Mouse (Mus musculus): ENCODE results near the gene Idh2.
"Not testable (repeated sequence)": the region's sequence is repeated elsewhere in the genome, so short reads cannot be mapped to it uniquely, and the experiment has no call there.

The Idh2 gene

DNA sequence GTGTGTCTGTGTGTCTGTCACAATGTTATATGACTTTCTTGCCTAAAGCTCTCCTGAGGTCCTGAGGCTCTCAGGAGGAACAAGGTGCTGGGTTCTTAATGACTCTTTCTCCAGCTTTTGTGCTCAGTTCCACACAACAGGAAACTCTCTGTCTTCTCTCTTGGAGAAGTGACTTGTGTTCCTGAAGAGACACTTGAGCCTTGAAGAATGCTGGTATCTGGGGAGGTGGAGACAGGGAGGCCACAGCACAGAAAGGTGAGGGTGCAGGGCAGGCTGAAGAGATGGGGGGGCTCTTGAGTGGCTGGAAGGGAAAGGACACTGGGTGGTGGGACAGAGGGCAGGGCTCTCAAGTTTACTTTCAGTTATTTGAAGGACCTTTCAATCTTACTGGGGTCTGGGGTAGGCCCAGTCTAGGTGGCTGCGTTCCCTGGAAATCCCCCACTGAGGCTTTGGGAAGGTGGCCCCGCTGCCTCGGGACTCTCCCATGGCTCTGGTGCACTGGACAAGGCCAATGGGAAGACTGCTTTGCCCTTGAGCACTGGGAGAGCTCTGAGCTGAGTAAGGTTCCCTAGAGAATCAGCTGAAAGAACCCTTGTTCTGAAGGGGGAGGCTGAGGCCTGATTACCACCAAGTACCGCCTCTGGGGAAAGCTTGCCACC, 56.7 kb downstream of the Idh2 start:
- no peak for DNase-seq

DNA sequence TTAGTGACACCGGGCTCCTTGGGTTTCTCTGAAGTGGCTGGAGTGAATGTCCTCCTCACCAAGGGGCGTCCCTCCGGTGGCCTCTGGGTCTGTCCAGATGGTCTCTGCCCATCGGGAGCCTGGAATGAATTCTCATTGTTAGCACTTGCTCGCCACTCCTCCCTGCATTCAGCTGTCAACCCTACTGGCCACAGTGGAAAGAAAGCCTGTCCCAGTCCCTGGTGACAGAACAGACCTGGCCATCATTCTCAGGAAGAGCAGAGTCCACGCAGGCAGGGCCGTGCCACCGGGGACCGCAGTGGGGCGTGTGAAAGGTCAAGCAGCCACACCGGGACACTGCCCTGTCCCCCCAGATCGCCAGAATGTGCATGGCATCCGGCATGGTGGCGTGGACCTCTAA, 57.4 kb downstream of the Idh2 start:
- DNase-seq: peak; percentile 65

DNA sequence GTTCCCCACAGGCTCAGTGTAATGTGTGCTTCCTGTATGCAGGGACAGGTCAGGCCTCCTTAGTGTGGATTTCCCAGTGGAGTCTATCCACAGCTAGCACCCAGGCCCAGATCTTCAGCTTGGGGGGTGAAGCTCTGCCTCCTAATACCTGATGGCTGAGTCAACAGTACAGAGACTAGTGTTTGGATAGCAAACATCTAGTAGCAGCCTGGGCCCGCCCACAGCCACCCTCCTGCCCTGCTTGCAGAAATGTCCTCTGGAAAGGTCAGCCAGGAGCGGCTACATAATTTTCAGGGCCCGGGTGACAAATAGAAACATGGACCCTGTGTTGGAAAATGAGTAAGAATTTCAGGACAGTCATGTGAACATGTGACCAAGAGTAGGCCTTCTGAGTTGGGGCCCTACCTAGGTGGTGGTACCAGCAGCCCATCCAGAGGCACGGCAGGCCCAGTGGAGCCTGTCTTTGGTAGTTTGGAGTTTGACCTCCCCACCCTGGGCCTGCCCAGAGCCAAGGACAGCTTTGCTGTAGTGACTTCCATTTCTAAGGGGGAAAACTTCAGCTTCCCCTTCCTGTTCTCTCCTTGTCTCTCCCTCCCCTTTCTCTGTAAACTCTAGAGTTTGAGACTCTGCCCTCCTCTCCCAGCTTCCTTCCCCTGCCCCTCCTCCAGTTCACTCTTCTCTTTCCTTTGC, 58.0 kb downstream of the Idh2 start:
- DNase-seq: no peak

DNA sequence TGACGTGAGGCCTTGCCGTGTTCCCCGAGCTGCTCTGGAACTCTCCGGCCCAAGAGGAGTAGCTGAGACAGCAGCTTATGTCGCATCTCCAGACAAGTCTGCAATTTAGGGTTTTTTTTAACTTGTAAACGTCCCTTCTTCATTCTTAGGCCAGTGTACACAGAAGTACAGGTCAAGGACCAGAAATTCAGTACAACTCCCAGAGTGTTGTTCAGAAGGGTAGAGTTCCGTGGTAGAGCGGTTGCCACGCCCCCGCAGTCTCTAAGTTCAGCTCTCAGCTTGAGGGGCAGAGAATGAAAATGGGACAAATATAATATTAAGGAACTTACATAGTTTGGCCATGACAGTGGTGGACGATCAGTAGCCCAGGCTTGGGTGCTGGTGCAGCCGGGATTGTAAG, 59.4 kb downstream of the Idh2 start:
- DNase-seq: no peak

DNA sequence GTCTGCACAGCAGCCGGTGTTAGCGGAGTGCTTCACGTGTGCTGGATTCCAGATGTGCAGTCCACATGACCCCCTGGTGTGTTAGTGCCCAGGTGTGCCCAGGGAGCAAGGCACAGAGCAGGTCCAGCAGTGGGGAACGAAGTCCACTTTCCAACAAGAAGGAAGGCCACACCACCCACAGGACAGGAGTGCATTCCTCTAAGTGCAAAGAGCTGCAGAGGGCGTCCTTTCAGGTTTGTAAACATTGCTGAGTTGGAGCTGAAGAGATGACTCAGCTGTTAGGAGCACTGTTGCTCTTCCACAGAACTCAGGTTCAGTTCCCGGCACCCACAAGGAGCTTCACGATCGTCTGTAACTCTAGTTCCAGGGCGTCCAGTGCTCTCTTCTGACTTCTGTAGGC, 62.0 kb downstream of the Idh2 start:
- no peak for DNase-seq

DNA sequence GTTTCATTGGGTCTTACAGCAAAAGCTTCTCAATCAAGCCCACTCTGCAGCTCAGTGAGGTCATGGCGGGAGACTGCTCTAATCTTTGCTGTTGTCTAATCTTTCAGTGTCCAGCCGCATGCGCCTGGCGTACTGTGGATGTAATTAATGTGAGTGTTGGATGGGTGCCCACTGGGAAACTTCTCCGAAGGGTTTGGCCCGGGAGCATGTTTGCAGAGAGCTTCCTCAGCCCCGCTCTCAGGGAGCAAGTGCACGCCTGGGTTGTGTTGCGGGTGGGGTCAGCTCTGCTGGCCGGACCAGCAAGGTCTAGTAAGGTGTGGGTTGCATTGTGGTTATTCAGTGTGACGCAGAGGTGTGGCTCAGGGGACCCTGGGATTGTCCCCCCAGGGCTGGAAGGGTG, 62.9 kb downstream of the Idh2 start:
- DNase-seq: peak; percentile 86

DNA sequence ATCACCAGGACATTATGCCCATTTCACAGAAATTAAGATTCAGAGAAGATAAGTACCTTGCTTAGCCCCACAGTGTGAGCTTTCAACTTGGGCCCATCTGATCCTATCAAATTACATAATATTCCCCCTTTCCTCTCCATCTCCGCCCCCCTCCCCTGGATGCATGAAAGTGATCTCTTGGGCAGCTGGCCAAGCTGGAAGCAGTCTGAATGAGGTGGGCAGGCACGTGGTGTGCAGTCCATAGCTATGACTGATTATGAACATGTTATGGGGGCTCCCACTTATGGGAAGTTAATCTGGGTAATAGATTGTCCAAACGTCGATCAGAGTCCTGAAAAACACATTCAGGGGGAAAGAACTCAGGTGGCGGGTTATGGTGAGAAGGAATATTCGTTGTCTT, 63.4 kb downstream of the Idh2 start:
- peak; percentile 77 for DNase-seq

DNA sequence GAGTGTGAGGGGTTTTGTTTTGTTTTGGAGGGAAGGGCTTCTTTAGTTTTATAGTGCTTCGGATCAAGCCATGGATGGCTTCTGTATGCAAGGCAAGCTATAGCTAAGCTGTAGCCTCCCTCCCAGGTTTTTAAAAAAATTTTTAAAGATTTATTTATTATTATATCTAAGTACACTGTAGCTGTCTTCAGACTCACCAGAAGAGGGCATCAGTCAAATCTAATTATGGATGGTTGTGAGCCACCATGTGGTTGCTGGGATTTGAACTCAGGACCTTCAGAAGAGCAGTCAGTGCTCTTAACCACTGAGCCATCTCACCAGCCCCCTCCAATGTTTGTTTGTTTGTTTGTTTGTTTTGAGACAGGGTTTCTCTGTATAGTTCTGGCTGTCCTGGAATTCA, 64.8 kb downstream of the Idh2 start:
- DNase-seq: not testable (repeated sequence)

DNA sequence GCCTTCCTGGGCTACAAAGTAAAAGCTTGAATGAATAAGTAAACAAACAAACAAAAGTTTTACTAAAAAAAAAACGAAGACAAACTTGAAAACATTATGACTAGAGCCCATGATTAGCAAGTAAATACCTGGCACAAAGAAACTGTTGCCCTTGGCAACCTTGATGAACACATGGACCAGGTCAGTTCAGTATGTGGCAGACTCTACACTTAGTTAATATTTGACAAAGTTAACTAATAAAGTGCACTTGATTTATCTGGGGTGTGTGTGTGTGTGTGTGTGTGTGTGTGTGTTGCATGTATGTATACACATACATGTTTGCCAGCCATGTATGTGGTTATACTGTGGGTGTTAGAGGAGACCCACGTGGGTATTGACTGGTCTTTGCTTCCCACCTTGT, 65.4 kb downstream of the Idh2 start:
- DNase-seq: no peak

DNA sequence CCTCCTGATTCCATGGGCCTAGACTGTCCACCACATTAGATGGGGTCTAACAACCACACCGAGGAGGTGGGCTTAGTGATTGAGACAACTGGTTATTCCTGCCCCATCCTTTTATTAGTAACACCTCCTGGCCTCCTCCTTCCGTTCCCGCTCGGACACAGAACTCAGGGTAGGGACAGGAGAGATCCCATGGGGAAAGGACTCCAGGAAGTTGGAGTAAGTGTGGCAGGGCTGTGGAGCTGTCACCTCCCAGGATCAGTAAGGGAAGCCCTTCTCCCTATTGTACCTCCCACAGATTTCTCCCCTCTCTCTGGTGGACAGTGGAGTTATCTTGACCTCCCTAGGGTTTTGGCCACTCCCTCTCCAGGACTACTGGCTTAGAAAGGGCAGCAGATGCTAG, 68.2 kb downstream of the Idh2 start:
- DNase-seq: no peak

Measured in retina, postnatal 1 day (tissue).